Mouse (Mus musculus): ENCODE results near the gene Zfp966. TPM values are rescaled to one million over a fixed set of nuclear protein-coding genes. Genes with fewer than 3 reads are reported as not detected.

Gene Zfp966
- polyA plus RNA-seq (2012; rRNA removed; ENCODE audit: low replicate concordance) = not detected in 2 replicates

GRCm38 (mm10) chr2:175931000-175931399 is at the start of gene Zfp966:
Zfp966 (minus strand) TSS chr2:175931100.

GRCm38 (mm10) chr2:175965031-175965430 is 34.1 kb upstream of the Zfp966 start, which contains the start of gene Gm2026:
Gm2026 (plus strand) TSS chr2:175965331.

GRCm38 (mm10) chr2:175869024-175869423 is 61.9 kb downstream of the Zfp966 start, which contains the start of gene Gm6710:
Gm6710 (plus strand) TSS chr2:175869219.

Other genes with a start within 250 kb of the Zfp966 start
- 0.91 TPM in 1 of 2 replicates, not detected in the other for gene Zfp969, start 227.5 kb downstream of the Zfp966 start, polyA plus RNA-seq (2012; rRNA removed; ENCODE audit: low replicate concordance)
- not detected in 2 replicates for gene Gm2007, start 189.6 kb downstream of the Zfp966 start, polyA plus RNA-seq (2012; rRNA removed; ENCODE audit: low replicate concordance)
- not detected in 2 replicates for gene Gm14288, start 130.0 kb downstream of the Zfp966 start, polyA plus RNA-seq (2012; rRNA removed; ENCODE audit: low replicate concordance)
- 0.37 TPM in 1 of 2 replicates, not detected in the other for gene Gm6710, start 61.9 kb downstream of the Zfp966 start, polyA plus RNA-seq (2012; rRNA removed; ENCODE audit: low replicate concordance)
- not detected in 2 replicates for gene Gm2026, start 34.2 kb upstream of the Zfp966 start, polyA plus RNA-seq (2012; rRNA removed; ENCODE audit: low replicate concordance)
- gene Gm2004, start 218.7 kb upstream of the Zfp966 start, polyA plus RNA-seq (2012; rRNA removed; ENCODE audit: low replicate concordance) = not detected in 2 replicates